Mouse (Mus musculus): Measurements from ENCODE around the gene Emg1.

Gene Emg1

DNA sequence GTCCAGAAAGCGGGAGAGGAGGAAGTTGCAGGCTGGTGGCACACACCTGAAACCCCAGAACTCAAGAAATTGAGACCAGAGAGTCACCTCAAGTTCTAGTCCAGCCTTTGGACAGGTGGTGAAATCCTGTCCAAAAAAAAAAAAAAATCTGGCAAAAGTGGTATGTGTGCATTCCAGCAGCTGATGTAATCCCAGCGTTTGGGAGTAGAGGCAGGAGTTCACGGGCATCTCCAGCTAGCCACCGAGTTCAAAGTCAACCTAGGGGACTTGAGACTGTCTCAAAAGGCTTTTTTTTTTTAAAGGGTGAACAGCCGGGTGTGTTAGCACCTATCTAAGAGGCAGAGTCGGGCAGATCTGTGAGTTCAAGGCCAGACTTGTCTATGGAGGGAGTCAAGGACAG is 35.8 kb downstream of the Emg1 start:
- no peak for DNase-seq

DNA sequence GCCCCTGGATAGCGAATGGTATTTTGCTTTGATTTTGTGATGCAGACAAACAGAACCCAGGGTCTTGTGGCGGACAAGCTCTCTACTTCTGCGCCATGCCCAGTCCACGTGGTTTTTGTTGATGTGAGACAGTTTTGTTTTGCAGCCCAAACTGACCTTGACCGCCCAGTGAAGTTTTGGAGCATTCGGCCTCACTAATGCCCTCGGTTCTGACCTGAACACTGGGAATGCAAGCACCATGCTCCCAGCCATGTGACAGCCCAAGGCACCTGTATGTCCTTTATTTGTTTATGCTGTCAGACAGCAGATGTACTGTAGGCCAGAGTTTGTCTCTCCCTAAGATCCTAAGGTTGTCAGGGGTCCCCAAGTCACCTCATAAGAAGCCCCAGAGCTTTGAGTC is 37.4 kb downstream of the Emg1 start:
- no peak for DNase-seq

DNA sequence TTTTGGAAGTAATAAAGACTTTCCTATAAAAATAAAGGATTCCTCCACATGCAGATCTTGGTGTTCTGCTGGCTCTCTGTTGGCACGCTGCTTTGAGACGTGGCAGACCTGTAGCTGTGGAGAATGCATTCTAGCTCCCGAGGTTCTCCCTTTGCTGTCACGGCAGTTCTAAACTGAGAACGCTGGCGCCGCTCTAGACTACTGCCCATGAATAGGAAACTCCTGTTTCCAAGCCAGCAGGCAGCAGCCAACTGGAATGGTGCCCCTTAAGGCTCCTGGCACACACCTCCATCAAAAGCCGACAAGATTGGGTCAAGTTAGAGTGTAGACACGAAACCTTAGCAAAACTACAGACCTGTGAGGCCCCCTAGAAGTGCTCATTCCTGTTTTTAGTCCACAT is 38.4 kb downstream of the Emg1 start:
- DNase-seq = no peak

DNA sequence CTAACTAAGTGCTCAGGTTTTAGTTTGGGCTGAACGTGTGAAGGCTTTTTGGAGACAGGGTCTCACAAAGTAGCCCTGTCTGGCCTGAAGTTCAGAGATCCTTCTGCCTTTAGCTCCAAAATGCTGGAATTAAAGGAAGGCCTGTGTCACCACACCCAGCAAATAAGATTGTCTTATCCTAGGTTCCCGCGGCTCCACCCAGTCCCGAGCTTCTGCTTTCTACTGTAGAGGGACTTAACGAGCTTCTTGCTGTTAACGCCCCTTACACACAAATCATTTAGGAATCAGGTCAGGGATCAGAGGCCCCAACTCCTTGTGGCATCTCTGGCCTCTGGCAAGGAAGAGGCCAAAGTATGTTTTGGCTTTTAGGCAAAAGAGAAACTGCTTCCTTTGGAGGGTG is 39.9 kb downstream of the Emg1 start:
- no peak for DNase-seq

DNA sequence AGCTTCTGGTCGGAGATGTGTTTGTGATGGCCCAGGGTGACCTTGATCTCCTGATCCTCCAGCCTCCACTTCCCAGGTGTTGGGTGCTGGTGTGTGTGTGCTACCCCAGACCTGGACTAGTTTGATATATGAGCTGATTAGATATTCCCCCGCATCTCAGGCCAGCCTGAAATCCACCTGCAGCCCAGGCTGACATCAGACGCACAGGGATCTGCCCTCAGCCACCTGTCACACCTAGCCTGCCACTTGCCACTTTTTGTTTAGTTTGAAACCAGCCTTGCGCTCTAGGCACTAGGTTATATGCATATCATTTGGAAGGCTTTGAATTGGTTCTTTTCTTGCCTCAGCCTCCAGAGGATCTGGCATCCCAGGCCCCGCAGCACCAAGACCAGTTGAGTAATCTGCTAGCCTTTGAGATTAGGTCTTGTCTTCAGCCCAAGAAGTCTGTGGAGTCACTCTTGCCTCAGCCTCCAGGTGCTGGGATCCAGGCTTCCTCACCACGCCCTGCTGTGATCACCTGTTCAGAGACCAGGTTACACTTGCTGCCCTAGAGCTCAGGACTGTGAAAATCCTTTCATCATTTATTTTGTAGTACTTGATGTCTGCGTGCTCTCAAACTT is 41.6 kb downstream of the Emg1 start:
- DNase-seq = no peak

DNA sequence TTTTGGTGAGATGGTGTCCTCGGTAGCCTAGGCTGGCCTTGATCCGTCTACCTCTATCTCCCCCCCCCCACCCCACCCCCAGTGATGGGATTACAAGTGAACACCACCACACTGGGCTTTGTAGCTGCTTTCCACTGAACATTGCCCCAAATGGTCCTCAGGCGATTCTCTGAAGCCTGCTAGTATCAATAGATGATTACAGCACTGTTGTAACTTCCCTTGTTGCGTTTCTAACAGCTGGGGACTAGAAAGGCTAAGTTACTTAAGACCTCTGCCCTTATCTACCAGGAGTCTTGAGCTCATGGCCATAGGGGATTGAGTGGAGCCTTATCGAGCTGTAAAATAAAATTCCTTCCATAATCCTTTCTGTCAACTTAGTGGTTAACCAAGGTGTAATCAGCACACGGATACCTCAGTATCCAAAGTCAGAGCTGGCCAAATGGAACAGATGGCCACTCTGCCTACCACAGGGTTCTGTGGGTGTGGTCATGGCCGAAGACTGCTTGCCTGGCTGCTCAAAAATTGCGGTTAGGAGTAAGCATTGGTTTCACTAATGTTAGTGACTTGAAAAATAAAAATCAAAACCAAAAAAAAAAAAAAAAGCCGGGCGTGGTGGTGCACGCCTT is 42.6 kb downstream of the Emg1 start:
- no peak for DNase-seq

DNA sequence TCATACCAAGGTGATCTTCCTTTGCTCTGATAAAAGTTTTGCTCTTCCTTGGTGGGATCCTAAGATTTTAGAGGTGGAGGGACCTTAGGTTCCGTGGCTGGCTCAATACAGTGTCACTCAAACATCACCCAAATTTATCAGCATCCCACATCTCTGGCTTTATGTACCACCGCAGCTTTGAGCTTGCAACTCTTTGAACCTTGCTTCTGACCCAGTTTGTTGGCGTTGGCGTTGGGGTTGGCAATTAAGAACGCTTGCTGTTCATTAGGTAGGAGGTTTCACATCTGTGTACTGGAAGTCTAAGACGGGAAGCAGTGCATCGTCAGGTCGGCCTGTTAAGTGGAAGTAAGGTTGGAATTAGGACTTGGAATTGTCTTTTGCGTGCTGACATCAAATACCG is 47.0 kb downstream of the Emg1 start:
- DNase-seq = no peak

DNA sequence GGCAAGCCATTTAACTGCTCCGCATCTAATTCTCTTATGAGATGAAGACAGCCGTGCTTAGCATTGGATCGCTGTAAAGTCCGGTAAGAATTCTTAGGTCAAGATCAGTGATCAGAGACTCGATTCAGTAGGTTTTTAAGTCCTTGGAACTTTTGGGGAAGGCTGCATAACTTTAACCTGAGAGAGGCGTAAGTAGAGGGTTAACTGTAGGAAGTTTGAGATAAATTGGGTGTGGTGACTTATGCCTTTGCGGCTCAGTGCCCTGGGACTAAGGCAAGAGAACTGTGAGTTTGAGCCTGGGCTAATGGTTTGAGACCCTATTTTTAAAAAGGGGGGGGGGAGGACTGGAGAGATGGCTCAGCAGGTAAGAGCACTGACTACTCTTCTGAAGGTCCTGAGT is 47.7 kb downstream of the Emg1 start:
- DNase-seq = no peak

DNA sequence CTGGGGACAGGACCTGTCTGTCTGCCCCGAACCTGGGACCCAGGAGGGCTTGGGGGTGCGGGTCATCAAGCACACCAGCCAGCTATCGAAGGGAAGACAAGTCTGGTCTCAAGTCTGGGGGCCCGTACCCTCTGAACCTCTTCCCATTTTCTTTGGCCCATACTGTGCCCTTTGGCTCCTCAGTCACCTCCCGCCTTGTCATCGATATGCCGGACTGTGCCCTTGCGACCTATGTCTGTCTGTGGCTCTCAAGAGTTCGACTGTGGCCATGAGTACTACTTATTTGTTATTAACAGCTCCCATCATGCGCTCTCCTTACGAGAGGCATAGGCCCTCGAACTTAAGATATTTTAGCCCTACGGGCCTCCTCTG is 48.6 kb downstream of the Emg1 start:
- no peak for DNase-seq

DNA sequence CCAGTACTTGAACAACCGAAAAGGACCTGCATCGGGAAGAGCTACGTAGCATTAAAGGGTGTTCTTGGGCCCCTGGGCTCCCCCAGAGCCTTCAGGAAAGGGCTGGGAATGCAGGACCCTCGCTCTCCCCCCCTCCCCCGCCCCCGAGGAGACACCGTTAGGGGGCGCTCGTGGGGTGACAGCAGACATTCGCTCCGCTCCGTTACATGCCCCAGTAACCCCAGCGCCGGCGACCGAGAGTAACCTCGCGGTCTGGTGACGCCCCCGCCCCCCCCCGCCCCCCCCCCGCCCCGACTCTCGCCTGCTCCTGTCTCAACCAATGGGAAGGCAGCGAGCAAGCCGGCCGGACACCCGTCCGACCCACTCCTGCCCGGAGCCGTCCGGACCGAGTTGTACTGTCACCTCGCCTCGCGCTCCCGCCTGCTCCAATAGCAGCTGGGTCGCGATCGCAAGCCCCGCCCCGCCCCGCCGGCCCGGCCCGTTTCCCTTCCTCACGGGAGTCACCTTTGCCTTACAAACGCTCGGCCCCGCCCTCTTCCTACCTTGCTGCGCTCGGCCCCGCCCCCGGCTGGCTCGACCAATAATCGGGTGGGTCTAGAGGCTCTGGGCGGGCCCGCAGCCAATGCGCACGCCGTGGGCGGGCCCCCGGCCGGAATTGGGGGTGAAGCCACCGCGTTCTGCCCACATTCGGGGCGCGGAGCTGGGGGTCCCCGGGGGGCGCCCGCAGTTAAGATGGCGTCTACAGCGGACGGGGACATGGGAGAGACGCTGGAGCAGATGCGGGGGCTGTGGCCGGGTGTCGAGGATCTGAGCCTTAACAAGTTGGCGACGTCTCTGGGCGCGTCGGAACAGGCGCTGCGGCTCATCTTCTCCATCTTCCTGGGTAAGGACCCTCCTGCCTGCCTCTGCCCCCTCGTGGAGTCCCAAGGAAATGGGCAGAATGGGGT is 49.2 kb downstream of the Emg1 start, which contains the start of gene Lpcat3:
Lpcat3 (plus strand) TSS at position 551 of the 947 bp plus-strand sequence.
- DNase-seq = peak; percentile 98

DNA sequence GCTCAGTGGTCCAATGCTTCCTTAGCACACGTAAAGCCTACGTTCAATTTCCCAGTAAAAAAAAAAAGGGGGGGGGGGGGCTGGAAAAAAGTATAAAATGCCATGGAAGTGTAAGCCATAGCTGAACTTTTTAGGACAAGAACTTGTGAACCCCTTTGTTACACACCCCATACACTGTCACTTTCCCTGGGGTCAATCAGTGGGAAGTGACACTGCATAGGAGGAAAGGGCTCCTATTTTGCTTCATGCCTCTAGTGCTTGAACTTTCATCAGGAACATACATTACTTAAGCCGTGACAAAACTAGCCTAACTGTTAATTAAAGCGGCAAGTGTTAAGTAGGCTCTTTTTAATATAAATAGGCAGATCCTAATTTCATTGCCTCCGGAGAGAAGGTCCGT is 50.0 kb downstream of the Emg1 start:
- no peak for DNase-seq

DNA sequence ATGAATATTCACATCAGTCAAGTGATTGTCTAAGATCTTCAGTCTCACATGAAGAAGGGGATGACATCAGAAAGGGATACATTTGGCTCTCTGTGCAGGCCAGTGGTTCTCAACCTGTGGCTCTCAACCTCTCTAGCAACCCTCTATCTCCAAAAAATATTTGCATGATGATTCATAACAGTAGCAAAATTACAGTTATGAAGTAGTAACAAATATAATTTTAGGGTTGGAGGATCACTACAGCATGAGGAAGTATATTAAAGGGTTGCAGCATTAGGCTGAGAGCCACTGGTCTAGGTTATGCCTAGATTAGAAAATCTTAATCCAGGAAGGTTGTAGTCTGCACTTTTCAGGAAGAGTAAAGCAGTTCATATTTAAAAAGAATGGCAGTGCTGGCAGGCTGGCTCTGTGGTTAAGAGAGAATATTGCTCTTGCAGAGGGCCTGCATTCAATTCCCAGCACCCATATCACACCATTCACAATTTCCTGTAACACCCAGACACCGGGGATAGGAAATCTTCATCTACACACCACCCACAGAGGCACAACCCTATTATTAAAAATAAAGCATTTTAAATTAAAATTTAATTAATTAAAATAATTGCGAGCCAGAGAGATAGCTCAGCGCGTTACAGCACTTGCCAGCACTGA is 50.7 kb downstream of the Emg1 start:
- DNase-seq = no peak

DNA sequence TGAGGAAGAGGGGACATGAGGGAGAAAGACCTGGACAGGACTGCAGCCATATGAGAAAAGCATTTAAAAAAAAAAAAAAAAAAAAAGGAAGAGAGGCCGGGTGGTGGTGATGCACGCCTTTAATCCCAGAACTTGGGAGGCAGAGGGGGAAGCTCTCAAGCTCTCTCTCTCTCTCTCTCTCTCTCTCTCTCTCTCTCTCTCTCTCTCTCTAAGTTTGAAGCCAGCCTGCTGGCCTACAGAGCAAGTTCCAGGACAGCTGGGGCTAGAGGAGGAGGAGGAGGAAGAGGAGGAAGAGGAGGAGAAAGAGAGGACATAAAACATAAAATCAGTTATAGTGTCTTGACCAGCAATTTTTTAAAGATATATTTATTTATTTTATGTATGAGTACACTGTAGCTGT is 53.9 kb downstream of the Emg1 start:
- DNase-seq = no peak

DNA sequence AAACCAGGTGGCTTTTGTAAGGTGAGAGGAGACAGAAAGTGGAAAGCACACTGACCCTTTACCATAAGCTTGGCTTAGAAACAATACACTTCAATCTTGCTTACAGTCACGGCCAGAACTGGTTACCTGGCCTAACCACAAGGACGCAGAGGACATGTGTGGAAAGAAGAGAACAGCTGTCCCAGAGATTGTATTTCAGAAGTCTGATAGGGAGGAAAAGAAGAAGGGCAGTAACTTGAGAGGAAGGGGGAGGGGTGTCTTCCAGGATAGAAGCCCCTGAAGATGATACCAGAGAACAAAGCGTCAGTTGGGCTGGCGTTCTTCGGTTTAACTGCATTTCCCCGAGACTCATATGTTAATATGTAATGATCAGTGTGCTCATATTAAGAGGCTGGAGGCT is 56.1 kb downstream of the Emg1 start:
- no peak for DNase-seq

Measured in retina, postnatal 1 day (tissue).